Mouse (Mus musculus): ENCODE data around the gene Eif5a.

Gene Eif5a

GRCm38 (mm10) chr11:69877878-69878277, 43.9 kb downstream of the Eif5a start, which contains the start of gene Tmem95:
Gene Tmem95, minus strand, starts transcription at chr11:69878018.
- no peak for DNase-seq (ENCODE audit: low read depth, low spot score)

GRCm38 (mm10) chr11:69876867-69877266, 44.9 kb downstream of the Eif5a start:
- peak; percentile 94 for DNase-seq (ENCODE audit: low read depth, low spot score)

GRCm38 (mm10) chr11:69876186-69876585, 45.6 kb downstream of the Eif5a start:
- DNase-seq (ENCODE audit: low read depth, low spot score): no peak

- DNase-seq (ENCODE audit: low read depth, low spot score): no peak
Observed at GRCm38 (mm10) chr11:69872451-69872850, 49.3 kb downstream of the Eif5a start.

- DNase-seq (ENCODE audit: low read depth, low spot score): no peak
Observed at GRCm38 (mm10) chr11:69871822-69872221, 49.9 kb downstream of the Eif5a start.

GRCm38 (mm10) chr11:69870289-69871069, 51.3 kb downstream of the Eif5a start:
- DNase-seq (ENCODE audit: low read depth, low spot score): no peak

- DNase-seq (ENCODE audit: low read depth, low spot score): no peak
Observed at GRCm38 (mm10) chr11:69867335-69867734, 54.4 kb downstream of the Eif5a start.

All from WW6 (cell line).